Mouse (Mus musculus): ENCODE results near the gene Il4i1. TPM values are rescaled to one million over a fixed set of nuclear protein-coding genes. Genes with fewer than 3 reads are reported as not detected.

The Il4i1 gene
- polyA plus RNA-seq, 2 experiments from 2014 or later = 2.0 to 4.1 TPM

DNA sequence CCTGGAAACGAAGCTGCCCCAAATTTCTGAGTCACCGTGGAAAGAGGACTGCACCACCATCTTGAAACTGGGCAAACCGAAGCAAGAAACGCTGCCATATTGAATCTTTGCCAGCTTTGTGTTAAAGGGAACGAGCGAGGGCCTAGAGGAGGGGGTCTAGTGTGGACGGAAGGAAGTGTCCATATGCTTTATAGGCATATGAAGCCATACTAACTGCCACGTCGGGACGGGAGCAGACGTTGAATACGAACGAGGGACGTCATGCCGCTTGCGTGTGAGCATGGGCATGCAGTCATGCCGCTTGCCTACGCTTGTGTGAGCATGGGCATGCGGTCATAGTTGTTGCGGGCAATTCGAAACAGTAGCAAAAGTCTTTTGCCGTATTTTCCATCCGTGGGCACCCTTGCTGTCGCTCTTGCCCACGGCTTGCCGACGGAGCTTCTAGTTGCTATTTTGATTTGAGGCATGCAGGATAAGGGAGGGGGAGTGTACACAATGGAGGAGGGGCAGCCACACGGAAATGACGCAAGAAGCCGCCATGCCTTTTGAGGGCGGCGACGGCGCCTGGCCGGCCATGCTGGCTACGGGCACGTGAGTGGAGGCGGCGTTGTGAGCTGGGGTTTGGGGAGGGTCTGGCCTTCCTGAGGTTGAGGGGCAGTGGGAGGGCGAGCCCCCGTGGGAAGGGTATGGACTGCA lies 33.4 kb downstream of the Il4i1 start:
- peak; percentile 42 for ATAC-seq

GRCm38 (mm10) chr7:44850146-44850545 lies 34.0 kb downstream of the Il4i1 start:
- no peak for ATAC-seq

GRCm38 (mm10) chr7:44850789-44851624 lies 34.8 kb downstream of the Il4i1 start:
- ATAC-seq = no peak

DNA sequence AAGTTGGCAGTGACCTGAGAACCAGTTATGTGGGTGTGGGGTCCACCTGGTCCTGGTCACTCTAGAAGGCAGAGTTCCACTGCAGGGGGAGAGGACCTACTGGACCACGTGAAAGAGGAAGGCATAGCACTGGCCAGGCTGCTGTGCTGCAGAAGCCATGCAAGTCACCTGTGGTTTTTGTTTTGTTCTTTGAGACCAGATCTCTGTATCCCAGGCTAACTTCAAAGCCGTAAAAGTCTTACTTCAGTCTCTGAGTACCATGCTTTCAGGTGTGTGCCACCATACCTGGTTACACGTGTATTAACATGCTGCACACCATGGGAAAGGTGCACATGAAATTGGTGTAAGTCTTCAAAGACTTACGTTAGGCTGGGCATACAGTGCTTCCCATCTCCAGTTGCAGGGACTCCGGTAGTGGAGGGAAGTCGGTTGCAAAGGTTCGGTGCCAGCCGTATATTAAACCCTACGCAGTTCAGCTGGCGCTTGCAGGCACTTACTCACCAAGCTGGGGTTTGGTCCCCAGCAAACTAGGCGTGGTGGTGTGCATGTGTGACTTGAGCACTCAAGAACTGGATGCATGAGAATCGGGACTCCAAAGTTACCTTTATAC lies 35.5 kb downstream of the Il4i1 start:
- ATAC-seq = no peak

- ATAC-seq = no peak
These were observed 36.3 kb downstream of the Il4i1 start for GRCm38 (mm10) chr7:44852259-44853027.

DNA sequence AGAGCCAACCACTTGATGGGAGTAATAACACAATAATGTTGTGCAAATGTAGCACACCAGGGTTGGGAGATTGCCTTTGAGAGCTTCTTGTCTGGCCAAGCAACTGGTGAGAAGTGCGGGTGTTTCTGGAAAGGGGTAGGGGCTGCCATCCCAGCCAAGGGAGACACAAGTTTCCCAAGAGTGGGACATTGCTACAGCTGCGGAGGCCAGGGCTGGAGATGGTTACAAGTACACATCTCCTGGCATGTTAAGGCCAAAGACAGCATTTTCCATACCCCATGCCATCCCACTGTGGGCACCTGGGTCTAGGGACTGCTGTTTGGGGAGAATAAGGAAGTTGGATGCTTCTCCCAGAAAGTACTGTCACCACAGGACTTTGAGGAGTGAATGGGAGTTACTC lies 36.9 kb downstream of the Il4i1 start:
- ATAC-seq = no peak

- peak; percentile 5 for ATAC-seq
These were observed 37.6 kb downstream of the Il4i1 start for GRCm38 (mm10) chr7:44853596-44854355.

DNA sequence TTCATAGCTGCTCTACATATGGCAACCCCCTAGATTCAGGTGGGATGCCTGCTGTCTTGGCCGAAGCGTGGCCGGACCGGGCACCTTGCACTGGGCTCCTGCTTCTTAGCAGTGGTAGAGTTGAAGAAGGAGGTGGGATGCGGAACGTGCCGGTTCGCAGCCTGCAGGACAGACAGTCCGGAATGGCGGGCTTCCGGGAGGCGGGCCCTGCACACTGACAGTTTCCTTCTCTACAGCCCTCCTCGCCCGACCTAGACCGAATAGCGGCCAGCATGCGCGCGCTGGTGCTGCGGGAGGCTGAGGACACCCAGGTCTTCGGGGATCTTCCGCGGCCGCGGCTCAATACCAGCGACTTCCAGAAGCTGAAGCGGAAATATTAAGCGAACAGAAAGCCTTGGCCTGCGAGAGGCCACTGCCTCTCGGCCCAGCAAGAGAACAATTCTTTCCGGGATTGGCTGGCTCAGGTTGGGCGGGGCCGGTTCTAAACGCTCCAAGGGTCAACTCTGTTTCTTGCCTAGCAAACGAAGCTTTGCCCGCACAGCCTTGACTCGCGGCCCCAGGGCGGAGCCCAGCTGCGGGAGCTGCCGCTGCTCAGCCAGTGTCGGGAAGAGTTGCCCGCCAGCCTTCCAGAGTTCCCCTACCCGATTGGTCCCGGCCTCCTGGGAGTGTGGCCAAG lies 38.3 kb downstream of the Il4i1 start:
- ATAC-seq = peak; percentile 57

GRCm38 (mm10) chr7:44855036-44855435 lies 38.8 kb downstream of the Il4i1 start:
- no peak for ATAC-seq

- ATAC-seq = no peak
These were observed 40.2 kb downstream of the Il4i1 start for GRCm38 (mm10) chr7:44856265-44856916.

GRCm38 (mm10) chr7:44857042-44857552 lies 40.9 kb downstream of the Il4i1 start, which contains the start of gene Pnkp:
Pnkp (plus strand) TSS chr7:44857139.
- peak; percentile 47 for ATAC-seq

- ATAC-seq = no peak
These were observed 41.7 kb downstream of the Il4i1 start for GRCm38 (mm10) chr7:44857905-44858304.

GRCm38 (mm10) chr7:44859896-44860295 lies 43.7 kb downstream of the Il4i1 start:
- ATAC-seq = no peak

DNA sequence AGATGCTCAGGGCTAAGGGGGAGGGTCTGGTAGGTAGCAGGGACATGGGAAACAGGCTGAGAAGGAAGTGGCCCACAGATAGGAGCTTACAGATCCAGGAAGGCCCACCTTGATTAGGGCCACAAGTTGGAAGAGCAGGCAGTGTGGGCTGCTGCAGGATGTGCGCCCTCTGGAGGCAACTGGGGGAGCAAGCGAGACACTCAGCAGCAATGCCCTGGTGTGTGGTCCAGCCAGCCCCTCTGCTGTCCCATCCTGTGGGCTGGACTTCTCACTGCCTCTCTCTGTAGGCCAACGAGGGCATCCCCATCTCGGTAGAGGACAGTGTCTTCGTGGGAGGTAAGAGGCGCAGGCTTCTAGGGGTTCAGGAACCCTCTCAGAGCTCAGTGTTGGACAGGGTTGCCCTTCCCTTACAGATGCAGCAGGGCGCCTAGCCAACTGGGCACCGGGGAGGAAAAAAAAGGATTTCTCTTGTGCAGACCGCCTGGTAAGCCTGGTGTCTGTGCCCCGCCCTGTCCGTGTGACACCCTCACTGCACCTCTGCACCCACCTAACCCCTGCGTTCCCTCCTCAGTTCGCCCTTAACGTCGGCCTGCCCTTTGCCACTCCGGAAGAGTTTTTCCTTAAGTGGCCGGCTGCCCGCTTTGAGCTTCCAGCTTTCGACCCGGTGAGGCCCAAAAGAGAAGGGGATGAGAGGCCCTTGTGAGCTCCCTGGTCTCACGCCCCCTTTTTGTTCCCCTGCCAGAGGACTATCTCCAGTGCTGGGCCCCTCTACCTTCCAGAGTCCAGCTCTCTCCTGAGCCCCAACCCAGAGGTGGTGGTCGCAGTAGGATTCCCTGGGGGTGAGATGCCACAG lies 44.6 kb downstream of the Il4i1 start:
- no peak for ATAC-seq

GRCm38 (mm10) chr7:44861429-44861816 lies 45.2 kb downstream of the Il4i1 start:
- ATAC-seq = no peak

DNA sequence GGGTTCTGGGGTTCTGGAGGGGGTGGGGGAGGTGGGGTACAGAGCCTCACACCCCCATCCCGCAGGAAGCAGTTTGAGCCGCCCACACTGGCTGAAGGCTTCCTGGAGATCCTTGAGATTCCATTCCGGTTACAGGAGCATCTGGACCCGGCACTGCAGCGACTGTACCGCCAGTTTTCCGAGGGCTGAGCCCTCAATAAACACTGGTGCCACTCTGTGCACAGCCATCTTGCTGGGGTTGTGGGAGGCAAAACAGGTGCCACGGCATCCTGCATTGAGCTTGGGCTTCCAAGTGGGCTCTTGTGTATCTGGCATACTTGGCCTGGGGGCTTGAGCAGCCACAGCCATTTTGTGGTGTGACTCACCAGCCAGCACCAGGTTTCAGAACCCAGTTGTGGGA lies 46.2 kb downstream of the Il4i1 start:
- no peak for ATAC-seq

DNA sequence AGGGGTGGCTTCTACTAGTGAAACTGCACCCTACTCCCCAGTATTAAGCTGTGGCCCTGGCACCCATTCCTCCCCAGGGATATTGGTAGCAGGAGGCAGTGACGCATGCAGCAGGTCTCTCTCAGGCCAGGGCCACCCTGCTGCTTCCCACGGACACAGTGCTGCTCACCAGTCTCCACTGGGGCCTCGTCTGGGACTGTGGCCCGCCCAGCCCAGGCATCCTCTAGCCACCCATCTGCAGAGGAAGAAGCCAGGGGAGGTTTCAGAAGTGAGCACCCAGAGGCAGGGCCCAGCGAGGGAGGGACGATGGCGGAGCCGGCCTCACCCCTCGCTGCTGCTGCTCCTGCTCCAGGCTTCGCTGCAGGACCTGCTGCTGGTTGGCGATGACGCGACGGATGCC lies 47.0 kb downstream of the Il4i1 start:
- ATAC-seq = no peak

DNA sequence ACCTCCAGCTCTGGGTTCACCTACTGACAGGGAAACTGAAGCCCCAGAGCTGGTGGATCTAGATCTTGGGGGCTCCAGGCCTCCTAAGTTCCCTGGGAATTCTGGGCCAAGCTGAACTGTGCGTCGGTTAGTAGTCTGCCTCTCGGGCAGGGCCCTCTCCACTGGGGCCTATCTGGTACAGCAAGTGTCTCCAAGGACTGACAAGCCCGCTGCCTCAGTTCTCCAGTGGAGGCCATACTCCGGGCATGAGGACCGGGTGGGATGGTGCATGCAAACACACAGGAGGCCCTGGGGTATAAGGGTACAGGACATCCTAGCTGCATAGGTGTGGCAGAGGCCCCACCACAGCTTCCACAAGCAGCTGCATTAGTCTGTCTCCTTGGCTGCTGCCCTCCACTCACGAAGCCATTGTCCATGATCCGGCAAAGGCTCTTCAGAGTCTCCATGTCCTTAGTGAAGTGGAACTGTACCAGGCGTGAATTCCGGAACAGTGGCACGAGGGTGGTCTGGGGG lies 47.9 kb downstream of the Il4i1 start:
- no peak for ATAC-seq

All from activated CD4-positive, CD25-positive, alpha-beta regulatory T cell, adult 4 months (primary cell).